Mouse (Mus musculus): ENCODE measurements at regions not wholly inside any gene's neighbourhood (a gene's known extent, or its start where the extent isn't known, plus 50 kb on each side); places are given as distances from the start of the nearest gene placed in this dataset. TPM values are rescaled to one million over a fixed set of nuclear protein-coding genes. Genes with fewer than 3 reads are reported as not detected.

- ATAC-seq (ENCODE audit: low FRiP score) = no peak
- no peaks in the 10 kb centered on the region for H3K36me3 ChIP-seq
- WGBS = 82% methylated on average over 6 of the region's 6 CpGs
- H3K9me3 ChIP-seq (replicated peaks) = no peaks in the 10 kb centered on the region
- no peak overlapping the region for H3K9ac ChIP-seq
- H3K27me3 ChIP-seq = no peaks in the 10 kb centered on the region
- no peaks in the 10 kb centered on the region for H3K4me1 ChIP-seq
- no peak overlapping the region for H3K27ac ChIP-seq
- H3K4me2 ChIP-seq (replicated peaks) = no peak overlapping the region
- H3K4me3 ChIP-seq = no peak overlapping the region
Measured at GRCm38 (mm10) chr2:159760806-159761205, 573.2 kb downstream of the Gm826 start.

- Histone ChIP-seq H3K9ac (no peak overlapping the region), H3K9me3 (replicated peaks) (no peaks in the 10 kb centered on the region), H3K4me2 (replicated peaks) (no peak overlapping the region), H3K27ac (no peak overlapping the region), H3K27me3 (no peaks in the 10 kb centered on the region), H3K4me1 (no peaks in the 10 kb centered on the region), H3K36me3 (no peaks in the 10 kb centered on the region), H3K4me3 (no peak overlapping the region)
- ATAC-seq (ENCODE audit: low FRiP score) = no peak
- 91% methylated on average over 6 of the region's 6 CpGs for WGBS
Measured at GRCm38 (mm10) chr2:159763115-159763514, 570.8 kb downstream of the Gm826 start.

Small RNAs in the stretch of these regions (microRNA-seq; reads per million reads assigned to microRNA genes)
- not detected for gene Gm44319
